Mouse (Mus musculus) liver, postnatal 0 days (tissue): ENCODE results near the gene Cdc73. TPM values are rescaled to one million over a fixed set of nuclear protein-coding genes. Genes with fewer than 3 reads are reported as not detected.

Source experiments
- ATAC-seq: fragments of 200-750 bp; cut with Nextera tagmentation; 2 replicates; pipeline ENCODE4 v1.8.0; 2017; ENCODE audit warnings: mild to moderate bottlenecking, moderate library complexity
- DNase-seq: peaks from one replicate; pipeline ENCODE4 v3.0.0-alpha.2; 2016
- H3K27ac ChIP-seq: fragments of 300-500 bp; sonication (generic); 2 replicates; pipeline ENCODE4 v1.5.1; 2014; ENCODE audit warnings: antibody characterized with exemption, moderate library complexity, mild to moderate bottlenecking, low read depth
- H3K27me3 ChIP-seq: fragments of 300-500 bp; sonication (generic); 2 replicates; pipeline ENCODE4 v1.6.1; 2014; ENCODE audit warnings: low read length, control low read depth, mixed read lengths; ENCODE audit not compliant: insufficient read depth
- H3K36me3 ChIP-seq: fragments of 300-500 bp; sonication (generic); replicated peaks from 2 replicates; pipeline ENCODE4 v1.6.1; 2014; ENCODE audit warnings: mild to moderate bottlenecking, control low read depth, low read length, moderate library complexity, mixed read lengths; ENCODE audit not compliant: insufficient read depth
- H3K4me1 ChIP-seq: fragments of 300-500 bp; sonication (generic); 2 replicates; pipeline ENCODE4 v1.6.1; 2014; ENCODE audit warnings: antibody characterized with exemption, mild to moderate bottlenecking, control low read depth; ENCODE audit not compliant: insufficient read depth
- H3K4me2 ChIP-seq: fragments of 300-500 bp; sonication (generic); 2 replicates; pipeline ENCODE4 v1.6.1; 2014; ENCODE audit warnings: low read depth, mild to moderate bottlenecking, low read length, moderate library complexity, mixed read lengths
- H3K4me3 ChIP-seq: fragments of 300-500 bp; sonication (generic); 2 replicates; pipeline ENCODE4 v1.5.1; 2014; ENCODE audit warnings: low read depth, low read length
- H3K9ac ChIP-seq: fragments of 300-500 bp; sonication (generic); replicated peaks from 2 replicates; pipeline ENCODE4 v1.6.1; 2014; ENCODE audit warnings: mild to moderate bottlenecking, moderate library complexity
- H3K9me3 ChIP-seq: fragments of 300-500 bp; sonication (generic); 2 replicates; pipeline ENCODE4 v1.6.1; 2016; ENCODE audit warnings: mild to moderate bottlenecking, control low read depth, low read length, mixed read lengths
- CTCF ChIP-seq: sonication (generic); IDR thresholded peaks from 2 replicates; pipeline ENCODE4 v1.5.1; 2016; ENCODE audit warnings: antibody characterized with exemption, low read depth
- EP300 ChIP-seq: IDR thresholded peaks from 2 replicates; pipeline ENCODE4 v1.6.1; 2016; ENCODE audit warnings: antibody characterized with exemption, low read depth, mild to moderate bottlenecking
- WGBS: fragments of 180-500 bp; shearing (Covaris S2); extraction: QIAGEN DNeasy Blood & Tissue Kit; methylation state at CpG from one replicate; pipeline ENCODE4 v1.1.7; 2014; ENCODE audit not compliant: insufficient replicate concordance; 5-methylcytosine and 5-hydroxymethylcytosine counted together
- polyA plus RNA-seq: library from polyadenylated mRNA; unstranded; fragments of >200 nt; fragmentation: Nextera tagmentation; extraction: Ambion mirVana; gene quantifications from 2 replicates; pipeline ENCODE4 v1.2.1, GENCODE M21; 2015

Gene Cdc73
- polyA plus RNA-seq, 1 experiment from 2014 or later = 8.1 TPM

GRCm38 (mm10) chr1:143710627-143710976 is 7.9 kb upstream of the Cdc73 start:
- no peak overlapping the region for H3K27ac ChIP-seq
- H3K9me3 ChIP-seq = no peaks in the 10 kb centered on the region
- peaks cover 11% of the 10 kb centered on the region for H3K4me1 ChIP-seq
- TF ChIP-seq CTCF (no peak), EP300 (no peak)
- H3K27me3 ChIP-seq = no peaks in the 10 kb centered on the region
- H3K36me3 ChIP-seq = no peaks in the 10 kb centered on the region
- no peak overlapping the region for H3K9ac ChIP-seq
- ATAC-seq (peak; percentile 21; the same call in 1 of the 2 replicates), DNase-seq (no peak)
- WGBS = 45% methylated on average over 5 of the region's 5 CpGs
- H3K4me3 ChIP-seq = no peak overlapping the region
- no peak overlapping the region for H3K4me2 ChIP-seq

- no peaks in the 10 kb centered on the region for H3K36me3 ChIP-seq
- peak overlapping the region; percentile 44 for H3K27ac ChIP-seq
- TF ChIP-seq EP300 (no peak), CTCF (no peak)
- no peak overlapping the region for H3K4me2 ChIP-seq
- H3K9ac ChIP-seq = no peak overlapping the region
- no peaks in the 10 kb centered on the region for H3K27me3 ChIP-seq
- ATAC-seq (peak; percentile 66), DNase-seq (peak; percentile 19)
- no peak overlapping the region for H3K4me3 ChIP-seq
- peaks cover 11% of the 10 kb centered on the region for H3K4me1 ChIP-seq
- WGBS = 53% methylated on average over 7 of the region's 7 CpGs
- H3K9me3 ChIP-seq = no peaks in the 10 kb centered on the region
Measured at GRCm38 (mm10) chr1:143709966-143710626, 7.4 kb upstream of the Cdc73 start.

GRCm38 (mm10) chr1:143708361-143708760 is 5.7 kb upstream of the Cdc73 start:
- Histone ChIP-seq H3K27ac (no peak overlapping the region), H3K27me3 (no peaks in the 10 kb centered on the region), H3K4me3 (no peak overlapping the region), H3K9ac (no peak overlapping the region), H3K4me1 (peaks cover 11% of the 10 kb centered on the region), H3K4me2 (no peak overlapping the region), H3K36me3 (no peaks in the 10 kb centered on the region), H3K9me3 (no peaks in the 10 kb centered on the region)
- no peak for TF ChIP-seq CTCF
- TF ChIP-seq EP300 = no peak
- WGBS = 39% methylated on average over 6 of the region's 6 CpGs
- ATAC-seq (peak; percentile 38; the same call in 1 of the 2 replicates), DNase-seq (no peak)

- Histone ChIP-seq H3K27me3 (no peaks in the 10 kb centered on the region), H3K36me3 (no peaks in the 10 kb centered on the region), H3K9me3 (no peaks in the 10 kb centered on the region), H3K9ac (no peak overlapping the region), H3K4me2 (no peak overlapping the region), H3K4me3 (no peak overlapping the region), H3K27ac (no peak overlapping the region), H3K4me1 (peaks cover 11% of the 10 kb centered on the region)
- TF ChIP-seq CTCF (no peak), EP300 (no peak)
- ATAC-seq (no peak), DNase-seq (no peak)
- 58% methylated on average over 4 of the region's 4 CpGs for WGBS
Measured at GRCm38 (mm10) chr1:143707006-143707405, 4.3 kb upstream of the Cdc73 start.

GRCm38 (mm10) chr1:143702141-143702740 is 452 bp downstream of the Cdc73 start:
- Histone ChIP-seq H3K27ac (peak overlapping the region; percentile 98), H3K9ac (peak overlapping the region; percentile 94), H3K4me1 (no peaks in the 10 kb centered on the region; the same call in 1 of the 2 replicates), H3K4me2 (peak overlapping the region; percentile 83), H3K27me3 (no peaks in the 10 kb centered on the region), H3K4me3 (peak overlapping the region; percentile 90), H3K36me3 (peaks cover 8% of the 10 kb centered on the region; the same call in 1 of the 2 replicates), H3K9me3 (no peaks in the 10 kb centered on the region)
- WGBS = 2% methylated on average over 44 of the region's 48 CpGs
- TF ChIP-seq EP300 (no peak), CTCF (no peak; the same call in 1 of the 2 replicates)
- ATAC-seq (peak; percentile 53), DNase-seq (peak; percentile 58)

GRCm38 (mm10) chr1:143701736-143702135 is 957 bp downstream of the Cdc73 start:
- Histone ChIP-seq H3K4me2 (peak overlapping the region; percentile 83), H3K9ac (peak overlapping the region; percentile 94), H3K9me3 (no peaks in the 10 kb centered on the region), H3K4me1 (no peaks in the 10 kb centered on the region; the same call in 1 of the 2 replicates), H3K4me3 (peak overlapping the region; percentile 90), H3K27me3 (no peaks in the 10 kb centered on the region), H3K36me3 (peaks cover 12% of the 10 kb centered on the region; the same call in 1 of the 2 replicates), H3K27ac (peak overlapping the region; percentile 98)
- 0% methylated on average over 13 of the region's 13 CpGs for WGBS
- no peak for TF ChIP-seq CTCF
- TF ChIP-seq EP300 = no peak
- ATAC-seq (no peak), DNase-seq (no peak)
